Mouse (Mus musculus) E14TG2a.4 (cell line): Measurements from ENCODE around the gene Pik3r6.

Experiments used
- H3K27me3 ChIP-seq: 2 replicates; pipeline ENCODE4 v1.6.1; 2014; ENCODE audit warnings: low read length, control low read depth; ENCODE audit not compliant: insufficient read depth
- H3K36me3 ChIP-seq: 2 replicates; pipeline ENCODE4 v1.6.1; 2014; ENCODE audit warnings: low read length, control low read depth; ENCODE audit not compliant: insufficient read depth
- H3K4me1 ChIP-seq: replicated peaks from 2 replicates; pipeline ENCODE4 v1.6.1; 2014; ENCODE audit warnings: low read depth, low read length, control low read depth
- H3K4me3 ChIP-seq: replicated peaks from 2 replicates; pipeline ENCODE4 v1.5.1; 2014; ENCODE audit warnings: mild to moderate bottlenecking, low read length
- H3K9me3 ChIP-seq: 2 replicates; pipeline ENCODE4 v1.6.1; 2014; ENCODE audit warnings: low read length, control low read depth
- CTCF ChIP-seq: conservative IDR thresholded peaks from 2 replicates; pipeline ENCODE4 v1.5.1; 2014; ENCODE audit warnings: low read length
- NANOG ChIP-seq: IDR thresholded peaks from 2 replicates; pipeline ENCODE4 v1.6.1; 2014; ENCODE audit warnings: borderline replicate concordance, low read length, mixed read lengths
- POU5F1 ChIP-seq: IDR thresholded peaks from 2 replicates; pipeline ENCODE4 v1.6.1; 2014; ENCODE audit warnings: low read length, borderline replicate concordance

The Pik3r6 gene

DNA sequence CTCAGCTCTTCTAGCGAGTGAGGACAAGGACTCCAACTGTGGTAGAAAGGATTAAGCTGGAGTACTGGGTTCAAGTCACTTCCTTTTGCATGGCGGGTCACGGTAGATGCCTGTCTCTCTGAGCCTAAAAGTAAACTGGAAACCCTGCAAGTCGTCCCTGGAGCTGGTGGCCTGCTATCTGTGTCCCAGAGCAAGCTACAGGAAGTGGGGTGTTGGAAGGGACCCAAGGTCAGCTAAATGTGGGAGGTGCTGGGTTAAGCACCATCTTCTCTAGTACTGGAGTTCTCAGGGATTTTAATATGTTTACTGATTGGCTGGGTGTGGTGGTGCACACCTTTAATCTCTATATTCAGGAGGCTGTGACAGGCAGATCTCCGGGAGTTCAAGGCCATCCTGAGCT lies 30.0 kb downstream of the Pik3r6 start:
- no peaks in the 10 kb centered on the region for H3K9me3 ChIP-seq
- no peaks in the 10 kb centered on the region for H3K36me3 ChIP-seq
- peaks cover 26% of the 10 kb centered on the region for H3K4me1 ChIP-seq
- H3K27me3 ChIP-seq = peaks cover 32% of the 10 kb centered on the region
- no peak overlapping the region for H3K4me3 ChIP-seq
- TF ChIP-seq NANOG = no peak
- no peak for TF ChIP-seq POU5F1
- no peak for TF ChIP-seq CTCF

DNA sequence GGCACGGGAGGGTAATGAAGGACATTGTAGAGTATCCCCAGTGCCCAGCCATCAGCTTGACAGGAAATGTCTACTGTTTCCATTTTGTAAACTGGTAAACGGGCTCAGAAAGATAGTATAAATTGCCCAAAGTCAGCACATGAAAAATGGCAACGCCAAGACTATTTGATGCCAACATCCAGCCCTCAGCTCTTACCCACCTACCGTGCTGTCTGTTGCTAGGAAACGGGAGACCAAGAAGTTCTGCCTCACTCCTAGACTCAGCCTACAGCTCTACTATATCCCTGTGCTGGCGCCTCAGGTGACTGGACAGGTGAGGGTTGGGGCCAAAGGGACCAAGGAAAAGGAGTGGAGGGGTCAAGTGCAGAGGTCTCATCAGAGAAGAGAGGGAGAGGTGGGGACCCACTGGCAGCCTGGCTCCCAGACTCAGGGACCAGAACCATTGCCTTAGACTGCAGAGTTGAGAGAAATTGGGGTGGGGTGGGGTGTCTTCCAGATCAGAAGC lies 31.2 kb downstream of the Pik3r6 start:
- H3K4me1 ChIP-seq = peaks cover 26% of the 10 kb centered on the region
- H3K9me3 ChIP-seq = no peaks in the 10 kb centered on the region
- peaks cover 20% of the 10 kb centered on the region for H3K27me3 ChIP-seq
- no peak overlapping the region for H3K4me3 ChIP-seq
- TF ChIP-seq NANOG = no peak
- H3K36me3 ChIP-seq = no peaks in the 10 kb centered on the region

DNA sequence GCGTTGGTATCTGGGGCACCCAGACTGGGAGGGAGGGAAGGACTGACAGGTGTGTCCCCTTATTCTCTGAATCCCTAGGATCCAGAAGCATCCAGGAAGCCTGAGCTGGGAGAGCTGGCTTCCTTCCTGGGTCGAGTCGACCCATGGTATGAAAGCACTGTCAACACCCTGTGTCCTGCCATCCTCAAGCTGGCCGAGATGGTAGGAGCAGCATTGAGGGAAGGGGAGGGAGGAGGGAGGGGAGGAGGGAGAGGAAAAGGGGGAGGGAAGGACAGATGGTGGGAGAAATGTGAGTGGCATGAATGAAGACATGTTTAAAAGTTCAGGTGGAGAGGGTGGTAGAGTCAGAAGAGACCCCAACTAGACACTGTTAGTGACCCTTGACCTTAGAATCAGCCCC lies 33.2 kb downstream of the Pik3r6 start:
- TF ChIP-seq NANOG (no peak), CTCF (no peak), POU5F1 (no peak)
- Histone ChIP-seq H3K4me3 (no peak overlapping the region), H3K9me3 (no peaks in the 10 kb centered on the region), H3K36me3 (no peaks in the 10 kb centered on the region), H3K4me1 (peaks cover 24% of the 10 kb centered on the region), H3K27me3 (peaks cover 19% of the 10 kb centered on the region)

DNA sequence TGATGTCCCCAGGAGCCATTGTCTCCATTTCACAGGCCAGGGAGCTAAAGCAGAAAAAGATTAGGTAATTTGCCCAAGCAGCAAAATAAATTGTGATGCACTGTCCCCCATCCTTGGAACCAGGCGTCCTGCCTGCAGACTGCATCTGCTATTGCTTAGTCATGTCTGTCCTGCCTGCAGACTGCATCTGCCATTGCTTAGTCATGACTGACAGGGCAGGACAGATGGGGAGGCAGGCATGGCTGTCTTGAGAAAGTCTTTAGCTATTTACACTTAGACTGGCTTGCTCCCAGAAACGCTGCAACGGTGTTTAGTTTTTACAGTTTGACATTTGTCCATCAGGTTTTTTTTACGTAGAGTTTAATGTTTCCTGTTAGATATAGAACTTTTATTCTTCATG lies 33.6 kb downstream of the Pik3r6 start:
- H3K9me3 ChIP-seq = no peaks in the 10 kb centered on the region
- TF ChIP-seq POU5F1 (no peak), NANOG (no peak), CTCF (no peak)
- H3K27me3 ChIP-seq = peaks cover 18% of the 10 kb centered on the region
- H3K4me1 ChIP-seq = peaks cover 20% of the 10 kb centered on the region
- no peak overlapping the region for H3K4me3 ChIP-seq
- H3K36me3 ChIP-seq = no peaks in the 10 kb centered on the region

DNA sequence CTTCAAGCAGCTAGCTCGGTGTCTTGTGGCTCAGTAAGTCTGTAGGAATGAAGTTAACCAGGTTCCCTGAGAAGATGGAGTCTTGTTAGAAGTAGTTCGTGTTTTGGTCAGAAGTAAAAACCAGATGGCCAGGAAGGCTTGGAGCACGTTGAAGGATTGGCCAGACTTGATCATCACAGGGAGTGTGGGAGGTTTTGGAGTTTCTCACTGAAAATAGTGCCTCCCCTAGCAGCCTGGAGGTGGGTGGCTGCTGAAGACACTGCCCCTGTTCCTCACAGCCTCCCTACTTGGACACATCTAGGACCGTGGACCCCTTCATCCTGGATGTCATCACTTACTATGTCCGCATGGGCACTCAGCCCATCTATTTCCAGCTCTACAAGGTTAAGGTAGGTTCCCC lies 36.8 kb downstream of the Pik3r6 start:
- TF ChIP-seq CTCF = no peak
- TF ChIP-seq POU5F1 = no peak
- no peak for TF ChIP-seq NANOG
- Histone ChIP-seq H3K9me3 (no peaks in the 10 kb centered on the region), H3K36me3 (no peaks in the 10 kb centered on the region), H3K4me3 (no peak overlapping the region), H3K4me1 (peaks cover 3% of the 10 kb centered on the region), H3K27me3 (peaks cover 24% of the 10 kb centered on the region)

DNA sequence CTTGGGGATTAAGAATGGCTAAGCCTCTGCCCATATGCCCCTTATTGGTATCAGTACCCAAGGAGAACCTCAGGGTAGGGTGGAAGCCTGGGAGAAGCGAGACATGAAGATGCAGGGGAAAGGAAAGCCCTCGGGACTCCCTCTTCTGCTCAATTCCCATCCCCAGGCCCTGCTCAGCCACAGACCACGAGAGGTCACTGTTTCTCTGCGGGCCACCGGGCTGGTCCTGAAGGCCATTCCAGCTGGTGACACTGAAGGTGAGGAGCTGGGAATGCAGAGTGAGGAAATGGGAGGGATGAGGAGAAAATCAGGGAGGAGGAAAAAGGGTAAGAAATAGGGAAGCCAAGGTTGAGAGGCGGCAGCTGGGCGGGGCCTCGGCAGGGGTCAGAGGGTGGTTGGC lies 41.7 kb downstream of the Pik3r6 start:
- no peaks in the 10 kb centered on the region for H3K9me3 ChIP-seq
- no peak for TF ChIP-seq CTCF
- TF ChIP-seq POU5F1 = no peak

DNA sequence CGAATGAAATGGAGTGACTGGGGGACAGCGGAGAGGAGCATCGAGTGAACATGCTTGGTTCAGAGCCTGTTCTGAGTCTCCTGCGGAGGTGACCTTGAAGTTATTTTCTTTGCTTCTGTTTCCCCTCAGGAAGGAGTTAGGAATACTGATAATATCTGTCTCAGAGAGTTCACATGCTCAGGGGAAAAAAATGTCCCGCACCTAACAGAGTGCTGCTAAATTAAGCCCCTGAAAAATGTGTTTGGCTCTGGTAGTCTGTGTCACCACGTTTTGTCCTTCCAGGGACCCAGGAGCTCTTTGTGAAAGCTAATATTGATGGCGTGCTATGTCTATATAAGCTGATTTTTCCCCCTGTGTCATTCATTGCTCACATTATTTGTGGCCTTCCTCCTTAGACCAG lies 42.4 kb downstream of the Pik3r6 start:
- no peaks in the 10 kb centered on the region for H3K9me3 ChIP-seq
- H3K4me3 ChIP-seq = no peak overlapping the region
- H3K27me3 ChIP-seq = peaks cover 19% of the 10 kb centered on the region
- H3K4me1 ChIP-seq = peaks cover 6% of the 10 kb centered on the region
- TF ChIP-seq NANOG (no peak), CTCF (no peak), POU5F1 (no peak)
- H3K36me3 ChIP-seq = no peaks in the 10 kb centered on the region

More for the DNA sequence above, 41.7 kb downstream of the Pik3r6 start:
- Histone ChIP-seq H3K4me3 (no peak overlapping the region), H3K4me1 (peaks cover 6% of the 10 kb centered on the region), H3K27me3 (peaks cover 24% of the 10 kb centered on the region), H3K36me3 (no peaks in the 10 kb centered on the region)

DNA sequence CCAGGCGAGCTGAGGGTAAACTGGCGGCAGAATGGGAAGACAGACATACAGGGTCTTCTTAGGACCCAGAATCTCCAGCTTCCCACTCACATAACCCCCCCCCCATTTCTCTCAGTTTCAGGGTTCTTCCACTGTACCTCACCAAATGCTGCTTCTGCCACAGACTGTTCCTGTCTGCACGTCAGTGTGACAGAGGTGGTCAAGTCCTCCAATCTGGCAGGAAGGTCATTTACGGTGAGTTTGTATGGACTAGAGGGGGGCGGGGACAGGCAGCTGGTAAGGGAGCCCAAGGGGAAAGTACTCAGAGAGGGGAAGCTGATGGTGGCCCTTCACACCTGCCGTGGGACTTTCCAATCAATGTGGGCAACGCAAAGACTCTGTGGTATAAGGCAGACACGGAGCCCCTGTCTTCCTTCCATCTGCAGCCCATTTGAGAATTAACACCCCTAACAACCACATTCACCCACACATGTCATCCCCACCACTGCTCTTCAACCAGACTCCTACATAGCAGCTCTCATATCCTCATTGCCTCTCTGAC lies 42.9 kb downstream of the Pik3r6 start:
- H3K4me1 ChIP-seq = peaks cover 6% of the 10 kb centered on the region
- no peaks in the 10 kb centered on the region for H3K9me3 ChIP-seq
- H3K36me3 ChIP-seq = no peaks in the 10 kb centered on the region
- H3K27me3 ChIP-seq = peaks cover 17% of the 10 kb centered on the region
- H3K4me3 ChIP-seq = no peak overlapping the region
- TF ChIP-seq CTCF (no peak), NANOG (no peak), POU5F1 (no peak)

DNA sequence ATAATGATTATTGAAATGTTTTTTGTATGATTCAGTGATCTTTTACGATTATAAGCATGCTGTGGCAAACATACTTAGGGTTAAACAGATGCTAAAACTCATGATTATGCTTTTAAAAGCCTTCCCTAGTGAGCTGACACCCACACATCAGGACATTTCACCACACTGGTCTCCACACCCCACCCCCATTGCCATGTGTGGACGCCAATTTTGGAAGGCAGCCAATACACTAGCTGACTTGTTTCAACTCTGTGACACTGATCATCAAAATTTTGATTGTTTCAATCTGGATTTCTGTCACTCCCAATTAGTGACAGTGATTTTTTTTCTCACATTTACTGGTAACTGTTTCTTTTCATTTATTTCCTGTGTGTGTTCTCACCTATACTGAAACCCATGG lies 44.7 kb downstream of the Pik3r6 start:
- TF ChIP-seq NANOG (no peak), POU5F1 (no peak), CTCF (no peak)
- no peak overlapping the region for H3K4me3 ChIP-seq

DNA sequence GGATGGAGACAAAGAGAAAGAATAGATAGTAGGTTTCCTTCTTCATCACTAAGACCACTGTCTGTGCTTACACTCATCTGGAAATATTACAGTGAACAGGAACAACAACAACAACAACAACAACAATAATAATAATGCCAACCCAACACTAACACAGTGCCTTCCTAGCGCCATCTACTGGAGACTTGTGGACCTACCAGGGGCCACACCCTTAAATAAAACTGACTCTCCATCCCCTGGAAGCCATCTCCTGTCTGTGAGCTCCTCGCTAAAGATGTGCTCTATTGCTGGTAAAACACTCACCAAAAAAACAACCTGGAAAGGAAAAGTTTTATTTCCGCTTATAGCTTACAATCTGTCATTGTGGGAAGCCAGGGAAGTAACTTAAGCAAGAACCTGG lies 46.8 kb downstream of the Pik3r6 start:
- H3K4me1 ChIP-seq = peaks cover 13% of the 10 kb centered on the region
- no peak overlapping the region for H3K4me3 ChIP-seq
- TF ChIP-seq NANOG (no peak), CTCF (peak; percentile 80), POU5F1 (no peak)
- H3K9me3 ChIP-seq = no peaks in the 10 kb centered on the region
- H3K36me3 ChIP-seq = no peaks in the 10 kb centered on the region
- H3K27me3 ChIP-seq = peaks cover 10% of the 10 kb centered on the region; the same call in 1 of the 2 replicates

More for the DNA sequence above, 44.7 kb downstream of the Pik3r6 start:
- Histone ChIP-seq H3K9me3 (no peaks in the 10 kb centered on the region), H3K4me1 (peaks cover 6% of the 10 kb centered on the region), H3K36me3 (no peaks in the 10 kb centered on the region), H3K27me3 (peaks cover 20% of the 10 kb centered on the region)
